Mouse (Mus musculus) testis, postnatal 14 days (tissue): ENCODE data around the gene Nxpe5.

Experiments
- DNase-seq: peaks from one replicate; pipeline ENCODE4 v3.0.0; 2021; ENCODE audit warnings: low spot score

Gene Nxpe5

DNA sequence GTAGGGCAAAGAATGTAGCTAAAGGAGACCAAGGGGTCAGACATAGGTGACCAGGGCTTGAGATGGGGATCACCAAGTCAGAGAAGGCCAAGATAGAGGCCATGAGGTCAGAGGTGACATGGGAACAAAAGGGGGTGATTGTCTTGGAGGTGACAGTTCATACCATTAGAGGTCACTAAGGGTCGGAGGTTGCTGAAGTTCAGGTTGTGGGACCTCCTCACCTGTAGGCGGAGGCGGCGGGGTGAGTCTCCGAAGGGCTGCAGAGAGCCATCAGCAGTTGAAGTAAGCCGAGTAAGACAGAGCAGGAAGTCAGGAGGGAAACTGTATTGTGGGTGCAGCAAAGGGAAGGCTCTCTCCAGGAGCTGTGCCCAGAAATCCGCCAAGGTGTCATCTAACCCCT, 52.3 kb downstream of the Nxpe5 start:
- no peak for DNase-seq

DNA sequence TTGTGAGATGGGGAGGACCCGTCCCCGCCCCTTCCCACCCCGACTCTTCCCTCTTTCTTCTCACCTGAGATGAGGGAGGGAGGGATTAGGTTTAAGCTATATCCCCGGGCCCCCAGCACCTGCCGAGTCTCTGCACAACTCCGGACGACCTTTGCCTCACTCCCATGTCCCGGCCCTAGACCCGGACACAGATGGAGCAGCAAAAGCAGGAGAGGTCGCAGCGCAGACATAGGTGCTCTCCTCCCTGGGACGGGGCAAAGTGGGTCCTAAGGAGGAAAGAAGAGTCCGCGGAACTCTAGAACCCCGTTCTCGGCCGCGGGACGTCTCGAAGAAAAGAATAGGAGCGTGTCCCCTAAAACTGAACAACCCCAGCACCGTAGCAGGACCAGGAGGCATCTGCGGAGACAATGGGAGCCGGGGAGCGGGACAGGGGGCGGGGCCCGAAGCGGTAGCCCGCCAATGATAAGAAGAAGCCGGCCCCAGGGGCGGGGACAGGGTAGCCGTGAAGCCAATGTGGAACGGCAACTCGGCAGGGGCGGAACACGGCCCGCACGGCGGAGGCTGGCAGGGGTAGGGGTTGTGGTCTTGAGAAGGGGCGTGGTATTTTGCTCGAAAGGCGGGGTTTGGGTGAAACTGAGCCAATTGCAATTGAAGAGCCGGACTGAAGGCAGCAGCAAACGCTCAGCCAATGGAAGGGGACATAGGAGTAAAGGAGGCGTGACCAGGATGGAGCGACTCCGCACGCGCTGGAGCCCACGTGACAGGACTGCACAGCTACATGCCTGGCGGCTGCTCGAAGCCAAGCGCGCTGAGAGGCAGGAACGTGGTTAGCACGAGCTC, 54.1 kb downstream of the Nxpe5 start, which contains the start of the genes Gm43720, Gpc2 and Stag3:
Gm43720 (minus strand) TSS at position 374 of the 840 bp plus-strand sequence.
Gpc2 (minus strand) TSS at position 421 of the 840 bp plus-strand sequence.
Stag3 (plus strand) TSS at position 656 of the 840 bp plus-strand sequence.
- DNase-seq = peak; percentile 97

DNA sequence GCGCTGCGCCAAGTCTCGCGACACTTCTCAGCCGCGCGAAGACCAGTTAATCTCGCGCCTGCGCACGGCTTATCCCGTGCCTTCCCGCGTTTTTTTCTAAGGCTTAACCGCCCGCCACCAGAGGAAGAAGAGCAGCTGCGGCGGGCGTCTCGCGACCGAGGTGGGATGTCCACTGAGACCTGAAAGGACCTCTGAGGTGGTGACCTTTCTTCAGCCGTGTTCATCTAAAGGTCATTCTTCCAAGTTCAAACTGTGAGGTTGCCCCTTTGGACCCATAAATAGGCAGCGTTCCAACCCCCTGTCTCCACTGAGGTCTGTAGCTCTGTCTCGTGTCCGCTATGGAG, 54.7 kb downstream of the Nxpe5 start:
- no peak for DNase-seq

DNA sequence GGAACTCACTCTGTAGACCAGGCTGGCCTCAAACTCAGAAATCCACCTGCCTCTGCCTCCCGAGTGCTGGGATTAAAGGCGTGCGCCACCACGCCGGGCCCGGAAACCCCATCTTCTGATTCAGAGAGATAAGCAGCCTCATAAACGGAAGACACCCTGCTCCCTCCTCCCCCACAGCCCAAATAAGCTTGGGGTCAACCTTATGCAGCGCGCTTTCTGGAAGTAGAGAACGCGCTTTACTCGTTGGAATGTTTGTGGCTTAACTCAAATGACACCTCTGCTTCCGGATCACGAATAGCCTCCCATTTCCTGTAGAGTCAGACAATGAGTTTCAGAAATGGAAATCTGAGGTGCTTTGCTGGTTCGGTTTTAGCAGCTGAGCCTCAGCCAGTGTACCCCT, 55.1 kb downstream of the Nxpe5 start:
- DNase-seq = peak; percentile 31

DNA sequence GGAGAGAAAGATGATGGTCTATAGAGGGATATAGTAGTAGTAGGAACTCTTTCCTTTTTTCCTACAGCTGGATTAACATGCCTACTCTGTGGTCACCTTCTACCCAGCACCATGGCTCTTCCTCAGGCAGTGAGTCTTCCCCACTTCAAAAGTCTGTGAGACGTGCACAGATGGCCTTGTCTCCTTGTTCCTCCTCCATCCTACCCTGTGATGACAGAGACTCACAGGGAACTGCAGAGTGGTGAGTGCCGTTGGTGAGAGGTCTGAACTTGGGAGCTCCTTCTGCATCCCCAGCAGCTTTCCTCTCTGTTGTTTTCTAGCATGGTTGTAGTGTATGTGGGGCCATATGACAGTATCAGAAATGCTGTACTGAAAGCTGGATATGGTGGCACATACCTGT, 56.1 kb downstream of the Nxpe5 start:
- DNase-seq = no peak

DNA sequence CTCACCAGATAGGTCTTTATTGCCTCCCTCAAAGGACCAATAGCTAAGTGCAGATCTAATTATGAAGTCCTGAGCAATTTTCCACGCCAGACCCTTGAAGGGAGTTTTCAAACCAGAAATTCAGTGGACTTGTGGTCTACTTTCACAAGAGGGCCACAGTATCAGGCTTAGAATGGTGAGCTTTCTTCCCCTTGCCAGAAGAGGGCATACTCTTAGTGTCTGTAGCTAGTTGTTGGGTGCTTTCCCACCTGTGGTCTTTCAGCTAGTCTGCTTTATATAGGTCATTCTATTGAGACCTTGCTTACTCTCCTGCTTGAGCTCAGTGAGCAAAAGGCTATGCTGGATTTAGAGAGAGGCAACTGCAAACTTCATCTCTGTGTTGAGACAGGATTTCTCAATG, 57.8 kb downstream of the Nxpe5 start:
- no peak for DNase-seq

DNA sequence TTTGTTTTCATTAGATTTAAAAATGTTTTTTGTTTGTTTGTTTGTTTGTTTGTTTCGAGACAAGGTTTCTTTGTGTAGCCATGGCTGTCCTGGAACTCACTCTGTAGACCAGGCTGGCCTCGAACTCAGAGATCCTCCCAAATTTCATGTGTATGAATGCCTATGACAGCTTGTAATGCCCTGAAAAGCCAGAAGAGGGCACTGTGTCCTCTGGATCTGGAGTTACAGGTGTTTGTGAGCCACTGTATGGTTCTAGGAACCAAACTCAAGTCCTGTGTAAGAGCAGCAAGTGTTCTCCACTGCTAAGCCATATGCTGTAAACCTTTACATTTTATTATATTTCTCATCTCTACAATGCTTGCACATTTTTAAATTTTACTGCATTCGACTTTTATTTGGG, 62.2 kb downstream of the Nxpe5 start:
- no peak for DNase-seq

DNA sequence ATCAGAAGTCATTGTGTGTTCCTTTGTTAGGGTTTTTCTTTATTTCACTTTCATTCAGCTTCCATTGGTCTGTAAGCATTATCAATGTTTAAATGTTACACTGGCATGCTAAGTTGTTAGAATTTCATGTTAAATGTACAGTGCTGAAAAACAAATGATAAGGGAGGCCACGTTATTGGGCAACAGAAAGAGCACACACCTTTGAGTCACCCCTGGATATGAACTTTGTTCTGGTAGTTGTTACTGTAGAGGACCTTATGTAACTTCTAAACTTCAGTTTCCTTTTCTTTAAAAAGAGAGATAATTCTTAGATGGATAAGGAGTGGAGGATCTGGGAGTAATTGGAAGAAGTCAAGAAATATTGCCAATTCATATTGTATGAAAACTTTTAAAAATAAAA, 65.9 kb downstream of the Nxpe5 start:
- no peak for DNase-seq

DNA sequence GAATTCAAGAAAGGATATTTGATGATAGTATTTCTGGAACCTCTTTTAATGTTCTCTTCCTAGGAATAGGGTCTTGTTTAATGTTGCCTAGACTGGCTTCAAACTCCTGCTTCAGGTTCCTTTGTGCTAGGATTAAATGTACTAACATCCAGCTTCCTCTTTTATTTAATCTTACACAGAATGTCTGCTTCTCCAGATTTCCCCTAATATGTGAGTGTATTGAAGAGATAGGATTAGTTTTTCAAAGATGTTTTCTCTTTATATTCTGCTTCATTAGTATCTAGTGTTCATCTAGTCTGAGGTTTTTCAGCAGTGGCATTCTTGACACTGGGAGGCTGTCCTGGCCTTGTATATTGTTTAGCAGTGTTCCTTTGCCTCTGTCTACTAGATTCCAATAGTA, 68.5 kb downstream of the Nxpe5 start:
- no peak for DNase-seq

DNA sequence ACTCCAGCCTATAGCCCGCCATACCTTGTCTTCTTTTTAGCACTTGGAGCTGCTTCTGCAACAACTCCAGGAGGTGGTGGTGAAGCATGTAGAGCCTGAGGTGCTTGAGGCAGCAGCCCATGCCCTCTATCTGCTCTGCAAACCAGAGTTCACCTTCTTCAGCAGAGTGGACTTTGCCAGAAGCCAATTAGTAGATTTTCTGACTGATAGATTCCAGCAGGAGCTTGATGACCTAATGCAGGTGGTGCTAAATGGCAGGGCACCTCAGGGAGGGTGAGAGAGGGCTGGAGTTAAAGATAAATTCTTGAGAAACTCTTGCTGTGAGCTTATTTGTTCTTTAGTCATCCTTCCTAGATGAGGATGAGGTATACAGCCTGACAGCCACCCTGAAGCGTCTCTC, 73.9 kb downstream of the Nxpe5 start:
- no peak for DNase-seq
